In the genomic region with DNA sequence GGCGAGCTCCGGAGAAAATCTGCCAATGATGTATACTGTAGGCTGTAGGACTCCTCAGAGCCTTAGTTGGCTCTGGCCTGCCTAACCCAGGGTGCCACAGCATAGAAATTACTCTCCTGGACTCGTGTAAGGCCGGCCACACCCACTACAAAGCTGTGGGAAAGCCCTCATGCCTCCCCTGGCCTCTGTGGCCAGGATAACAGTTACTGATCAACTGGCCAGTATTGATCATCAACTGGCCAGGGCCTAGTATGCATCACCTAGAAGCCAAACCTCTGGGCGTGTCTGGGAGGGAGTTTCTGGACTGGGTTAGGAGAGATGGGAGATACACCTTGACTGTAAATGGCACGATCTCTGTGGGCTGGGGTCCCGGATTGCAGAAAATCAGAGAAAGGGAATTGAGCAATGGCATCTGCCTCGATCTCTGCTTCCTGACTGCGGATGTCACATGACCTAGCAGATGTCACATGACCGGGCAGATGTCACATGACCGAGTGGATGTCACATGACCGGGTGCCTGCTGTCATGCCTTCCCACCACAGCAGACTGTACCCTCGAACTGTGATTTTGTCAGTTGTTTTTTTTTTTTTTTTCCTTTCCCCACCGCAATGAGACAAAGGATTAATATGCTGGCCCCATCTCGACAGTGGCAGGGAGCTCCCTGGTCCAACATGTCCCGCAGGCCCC, we compare ENCODE assay signal across 12 mouse cellular contexts. TPM values are rescaled to one million over a fixed set of nuclear protein-coding genes. Genes with fewer than 3 reads are reported as not detected.
A peak's percentile ranks its signal among the peaks of the same experiment; 100 is the strongest.
DNase-seq lines count a peak whose midpoint lies in the region; TF ChIP-seq lines count a peak whose summit lies in the region.
"Had no signal": no experiment of that assay in that cellular context is flagged by ENCODE, and none has a peak within 500 bp of the region (broad histone marks: within the 10 kb centered on the region; RNA-seq: fewer than 3 reads in every experiment).

No protein-coding gene starts in this region.

- no peak overlapping the region for H3K4me3 ChIP-seq in spleen, adult 2 months (ENCODE audit: extremely low read depth, insufficient read depth, insufficient read length)
- H3K4me3 ChIP-seq in lung, adult 2 months (replicated peaks; ENCODE audit: extremely low read depth, low read depth, low read length), result no peak overlapping the region
- H3K4me3 ChIP-seq: limb, embryonic 12.5 days had no signal

- 65% methylated on average over 16 of the region's 16 CpGs for WGBS in spleen, adult 2 months
- WGBS in lung, adult 2 months, result 66% methylated on average over 16 of the region's 16 CpGs

- no peaks in the 10 kb centered on the region for H3K27me3 ChIP-seq in spleen, adult 2 months (ENCODE audit: control insufficient read depth, insufficient read depth, low read length)

- H3K27ac ChIP-seq in spleen, adult 2 months (ENCODE audit: insufficient read depth, low read length), result peak overlapping the region; percentile 40
- H3K27ac ChIP-seq: limb, embryonic 12.5 days had no signal

- H3K36me3 ChIP-seq in spleen, adult 2 months (ENCODE audit: control insufficient read depth, insufficient read depth, low read length), result peaks cover 8% of the 10 kb centered on the region; the same call in 1 of the 2 replicates
- H3K36me3 ChIP-seq: G1E; limb, embryonic 12.5 days had no signal

- peak; percentile 32 for DNase-seq in embryo, embryonic 10.5 days (ENCODE audit: low spot score)
- no peak for DNase-seq in embryo, embryonic 9.5 days (ENCODE audit: extremely low spot score)
- DNase-seq in spleen, adult 2 months (ENCODE audit: low read depth in 1 of 2, low spot score in 2 of 2), result peak; percentile 49 to 74
- DNase-seq in spleen, postnatal 4 days (ENCODE audit: low spot score in 2 of 2), result no peak
- peak; percentile 52 for DNase-seq in brain, embryonic 14.5 days (ENCODE audit: low read depth)
- DNase-seq in lung, adult 2 months, result no peak
- DNase-seq in heart, adult 11 months, result no peak
- DNase-seq in testis, postnatal 10 days (ENCODE audit: low spot score), result no peak
- DNase-seq: kidney, adult 9 months; lung, postnatal 4 days had no signal

- TF ChIP-seq POLR2A in spleen, adult 2 months (IDR thresholded peaks at IDR 0.05; ENCODE audit: low read depth, low read length), result no peak
- no peak for TF ChIP-seq POLR2A in brain, embryonic 14.5 days (IDR thresholded peaks at IDR 0.05; ENCODE audit: borderline replicate concordance, extremely low read depth, insufficient read depth, insufficient read length, poor library complexity, severe bottlenecking)
- no peak for TF ChIP-seq POLR2A in lung, adult 2 months (IDR thresholded peaks at IDR 0.05; ENCODE audit: borderline replicate concordance, extremely low read depth, low read depth, low read length)

- no peak for TF ChIP-seq CTCF in spleen, adult 2 months (IDR thresholded peaks at IDR 0.05; ENCODE audit: extremely low read depth, insufficient read depth, insufficient read length, insufficient replicate concordance)
- TF ChIP-seq CTCF in brain, embryonic 14.5 days (IDR thresholded peaks at IDR 0.05; ENCODE audit: borderline replicate concordance, extremely low read depth, insufficient read depth, insufficient read length), result no peak
- TF ChIP-seq CTCF in lung, adult 2 months (IDR thresholded peaks at IDR 0.05; ENCODE audit: insufficient read depth, low read length), result no peak

- H3K4me1 ChIP-seq in spleen, adult 2 months (ENCODE audit: control insufficient read depth, insufficient read depth, insufficient read length), result peaks cover 36% of the 10 kb centered on the region; the same call in 1 of the 2 replicates
- H3K4me1 ChIP-seq in lung, adult 2 months (ENCODE audit: control insufficient read depth, insufficient read depth, low read length), result no peaks in the 10 kb centered on the region

RNA-seq across cellular contexts. Expression of a gene that starts 15.5 kb away (rescaled TPM):
- 264 and 351 TPM in 2 replicates for polyA plus RNA-seq in spleen, adult 2 months (2012; rRNA removed)
- 119 and 150 TPM in 2 replicates for polyA plus RNA-seq in brain, embryonic 14.5 days (2012; rRNA removed)
- polyA plus RNA-seq in lung, adult 2 months (2012; rRNA removed), result 6.1 and 7.8 TPM in 2 replicates

RNA-seq across cellular contexts. Expression of a gene that starts 47.6 kb away (rescaled TPM):
- polyA plus RNA-seq in spleen, adult 2 months (2012; rRNA removed), result 14.9 and 18.9 TPM in 2 replicates
- polyA plus RNA-seq in brain, embryonic 14.5 days (2012; rRNA removed), result 1.00 and 2.8 TPM in 2 replicates
- 0.80 and 1.6 TPM in 2 replicates for polyA plus RNA-seq in lung, adult 2 months (2012; rRNA removed)

RNA-seq across cellular contexts. Expression of a gene that starts 53.5 kb away (rescaled TPM):
- 7.2 and 9.0 TPM in 2 replicates for polyA plus RNA-seq in spleen, adult 2 months (2012; rRNA removed)
- 0.41 and 0.49 TPM in 2 replicates for polyA plus RNA-seq in brain, embryonic 14.5 days (2012; rRNA removed)
- 4.5 and 5.0 TPM in 2 replicates for polyA plus RNA-seq in lung, adult 2 months (2012; rRNA removed)

Comparison
In these comparisons a context has a peak if more than half of its experiments do, and no peak if none do; other contexts are left out.
1. DNase-seq: peak in embryo, embryonic 10.5 days (single experiment), spleen, adult 2 months (2 of 2) and brain, embryonic 14.5 days (single experiment); none in embryo, embryonic 9.5 days (single experiment), spleen, postnatal 4 days (0 of 2), lung, adult 2 months (single experiment), heart, adult 11 months (single experiment) and testis, postnatal 10 days (single experiment).
2. RNA of a gene that starts 15.5 kb away (polyA plus RNA-seq): 264 to 351 TPM in spleen, adult 2 months and 119 to 150 TPM in brain, embryonic 14.5 days; 6.1 to 7.8 TPM in lung, adult 2 months; every median in the first group is over 10 times any median in the second.